Mouse (Mus musculus): ENCODE data around the gene Sipa1l3. TPM values are rescaled to one million over a fixed set of nuclear protein-coding genes. Genes with fewer than 3 reads are reported as not detected.

Gene Sipa1l3
- polyA plus RNA-seq, 1 experiment from 2014 or later, result 20.5 TPM

GRCm38 (mm10) chr7:29455591-29455990, 62.9 kb downstream of the Sipa1l3 start:
- WGBS, result 66% methylated on average over 6 of the region's 6 CpGs
- no peak for ATAC-seq (ENCODE audit: insufficient number of reproducible peaks, low FRiP score, low TSS enrichment, low read depth)
- H3K27ac ChIP-seq, result no peak overlapping the region

GRCm38 (mm10) chr7:29454965-29455364, 63.5 kb downstream of the Sipa1l3 start:
- ATAC-seq (ENCODE audit: insufficient number of reproducible peaks, low FRiP score, low TSS enrichment, low read depth), result no peak
- no peaks in the 10 kb centered on the region for H3K27me3 ChIP-seq
- no peak overlapping the region for H3K27ac ChIP-seq
- H3K4me2 ChIP-seq, result no peak overlapping the region
- no peaks in the 10 kb centered on the region for H3K36me3 ChIP-seq
- H3K9ac ChIP-seq, result no peak overlapping the region
- 74% methylated on average over 7 of the region's 7 CpGs for WGBS
- no peaks in the 10 kb centered on the region for H3K9me3 ChIP-seq
- H3K4me1 ChIP-seq, result peaks cover 53% of the 10 kb centered on the region
- H3K4me3 ChIP-seq, result no peak overlapping the region

More at GRCm38 (mm10) chr7:29455591-29455990, 62.9 kb downstream of the Sipa1l3 start:
- H3K4me2 ChIP-seq, result no peak overlapping the region
- H3K4me3 ChIP-seq, result no peak overlapping the region
- no peaks in the 10 kb centered on the region for H3K36me3 ChIP-seq
- H3K9me3 ChIP-seq, result no peaks in the 10 kb centered on the region
- peaks cover 50% of the 10 kb centered on the region for H3K4me1 ChIP-seq
- H3K9ac ChIP-seq, result no peak overlapping the region
- H3K27me3 ChIP-seq, result no peaks in the 10 kb centered on the region

- Histone ChIP-seq H3K27ac (peak overlapping the region; percentile 79), H3K36me3 (no peaks in the 10 kb centered on the region), H3K27me3 (no peaks in the 10 kb centered on the region), H3K4me1 (peaks cover 48% of the 10 kb centered on the region), H3K4me3 (0 out of 2 replicates have a peak overlapping the region, but pooled peaks have one; percentile 6), H3K9ac (no peak overlapping the region), H3K9me3 (no peaks in the 10 kb centered on the region), H3K4me2 (peak overlapping the region; percentile 34)
- WGBS, result 7% methylated on average over 18 of the region's 18 CpGs
- ATAC-seq (ENCODE audit: insufficient number of reproducible peaks, low FRiP score, low TSS enrichment, low read depth), result peak; percentile 73
These were observed 65.3 kb downstream of the Sipa1l3 start for GRCm38 (mm10) chr7:29452991-29453741.

GRCm38 (mm10) chr7:29452381-29452780, 66.1 kb downstream of the Sipa1l3 start:
- peak overlapping the region; percentile 79 for H3K27ac ChIP-seq
- H3K4me3 ChIP-seq, result no peak overlapping the region
- no peak overlapping the region for H3K9ac ChIP-seq
- no peak overlapping the region for H3K4me2 ChIP-seq
- no peaks in the 10 kb centered on the region for H3K27me3 ChIP-seq
- H3K4me1 ChIP-seq, result peaks cover 47% of the 10 kb centered on the region
- WGBS, result 82% methylated on average over 6 of the region's 6 CpGs
- no peaks in the 10 kb centered on the region for H3K36me3 ChIP-seq
- ATAC-seq (ENCODE audit: insufficient number of reproducible peaks, low FRiP score, low TSS enrichment, low read depth), result no peak
- H3K9me3 ChIP-seq, result no peaks in the 10 kb centered on the region

GRCm38 (mm10) chr7:29450175-29450574, 68.3 kb downstream of the Sipa1l3 start:
- H3K27ac ChIP-seq, result no peak overlapping the region
- no peak overlapping the region for H3K4me3 ChIP-seq
- H3K4me1 ChIP-seq, result peaks cover 50% of the 10 kb centered on the region
- ATAC-seq (ENCODE audit: insufficient number of reproducible peaks, low FRiP score, low TSS enrichment, low read depth), result no peak
- H3K4me2 ChIP-seq, result no peak overlapping the region
- H3K9me3 ChIP-seq, result no peaks in the 10 kb centered on the region
- no peak overlapping the region for H3K9ac ChIP-seq
- H3K27me3 ChIP-seq, result no peaks in the 10 kb centered on the region
- WGBS, result 39% methylated on average over 5 of the region's 5 CpGs
- H3K36me3 ChIP-seq, result no peaks in the 10 kb centered on the region

GRCm38 (mm10) chr7:29448830-29449229, 69.6 kb downstream of the Sipa1l3 start:
- no peaks in the 10 kb centered on the region for H3K27me3 ChIP-seq
- H3K9ac ChIP-seq, result no peak overlapping the region
- no peaks in the 10 kb centered on the region for H3K9me3 ChIP-seq
- H3K4me2 ChIP-seq, result no peak overlapping the region
- no peaks in the 10 kb centered on the region for H3K36me3 ChIP-seq
- no peak for ATAC-seq (ENCODE audit: insufficient number of reproducible peaks, low FRiP score, low TSS enrichment, low read depth)
- H3K4me3 ChIP-seq, result no peak overlapping the region
- peaks cover 55% of the 10 kb centered on the region for H3K4me1 ChIP-seq
- peak overlapping the region; percentile 6; the same call in 1 of the 2 replicates for H3K27ac ChIP-seq
- 86% methylated on average over 6 of the region's 6 CpGs for WGBS

- no peak overlapping the region for H3K4me2 ChIP-seq
- no peak overlapping the region for H3K4me3 ChIP-seq
- no peaks in the 10 kb centered on the region for H3K9me3 ChIP-seq
- ATAC-seq (ENCODE audit: insufficient number of reproducible peaks, low FRiP score, low TSS enrichment, low read depth), result no peak
- no peak overlapping the region for H3K27ac ChIP-seq
- H3K9ac ChIP-seq, result no peak overlapping the region
- H3K36me3 ChIP-seq, result no peaks in the 10 kb centered on the region
- peaks cover 42% of the 10 kb centered on the region for H3K4me1 ChIP-seq
- 83% methylated on average over 11 of the region's 11 CpGs for WGBS
- H3K27me3 ChIP-seq, result no peaks in the 10 kb centered on the region
These were observed 71.2 kb downstream of the Sipa1l3 start for GRCm38 (mm10) chr7:29447147-29447829.

GRCm38 (mm10) chr7:29446156-29446555, 72.3 kb downstream of the Sipa1l3 start:
- no peaks in the 10 kb centered on the region for H3K9me3 ChIP-seq
- H3K4me1 ChIP-seq, result peaks cover 35% of the 10 kb centered on the region
- 83% methylated on average over 4 of the region's 4 CpGs for WGBS
- ATAC-seq (ENCODE audit: insufficient number of reproducible peaks, low FRiP score, low TSS enrichment, low read depth), result no peak
- no peaks in the 10 kb centered on the region for H3K27me3 ChIP-seq
- no peak overlapping the region for H3K9ac ChIP-seq
- H3K36me3 ChIP-seq, result no peaks in the 10 kb centered on the region
- H3K27ac ChIP-seq, result no peak overlapping the region
- no peak overlapping the region for H3K4me3 ChIP-seq
- H3K4me2 ChIP-seq, result no peak overlapping the region

GRCm38 (mm10) chr7:29444527-29444926, 73.9 kb downstream of the Sipa1l3 start:
- peak overlapping the region; percentile 7; the same call in 1 of the 2 replicates for H3K27ac ChIP-seq
- H3K27me3 ChIP-seq, result no peaks in the 10 kb centered on the region
- H3K4me2 ChIP-seq, result no peak overlapping the region
- H3K4me1 ChIP-seq, result peaks cover 31% of the 10 kb centered on the region
- no peaks in the 10 kb centered on the region for H3K9me3 ChIP-seq
- H3K9ac ChIP-seq, result no peak overlapping the region
- no peak for ATAC-seq (ENCODE audit: insufficient number of reproducible peaks, low FRiP score, low TSS enrichment, low read depth)
- no peak overlapping the region for H3K4me3 ChIP-seq
- WGBS, result 57% methylated on average over 5 of the region's 5 CpGs
- no peaks in the 10 kb centered on the region for H3K36me3 ChIP-seq

- no peaks in the 10 kb centered on the region for H3K36me3 ChIP-seq
- H3K27me3 ChIP-seq, result no peaks in the 10 kb centered on the region
- peaks cover 31% of the 10 kb centered on the region for H3K4me1 ChIP-seq
- H3K9me3 ChIP-seq, result no peaks in the 10 kb centered on the region
- H3K9ac ChIP-seq, result no peak overlapping the region
- no peak overlapping the region for H3K4me3 ChIP-seq
- peak overlapping the region; percentile 7; the same call in 1 of the 2 replicates for H3K27ac ChIP-seq
- 57% methylated on average over 2 of the region's 2 CpGs for WGBS
- H3K4me2 ChIP-seq, result no peak overlapping the region
- ATAC-seq (ENCODE audit: insufficient number of reproducible peaks, low FRiP score, low TSS enrichment, low read depth), result no peak
These were observed 74.4 kb downstream of the Sipa1l3 start for GRCm38 (mm10) chr7:29444070-29444469.

GRCm38 (mm10) chr7:29441793-29442192, 76.6 kb downstream of the Sipa1l3 start:
- ATAC-seq (ENCODE audit: insufficient number of reproducible peaks, low FRiP score, low TSS enrichment, low read depth), result no peak
- Histone ChIP-seq H3K4me1 (peaks cover 39% of the 10 kb centered on the region), H3K9ac (no peak overlapping the region), H3K4me2 (no peak overlapping the region), H3K9me3 (no peaks in the 10 kb centered on the region), H3K4me3 (no peak overlapping the region), H3K27me3 (no peaks in the 10 kb centered on the region), H3K36me3 (no peaks in the 10 kb centered on the region), H3K27ac (no peak overlapping the region)
- 75% methylated on average over 9 of the region's 9 CpGs for WGBS

- no peaks in the 10 kb centered on the region for H3K27me3 ChIP-seq
- H3K36me3 ChIP-seq, result no peaks in the 10 kb centered on the region
- 64% methylated on average over 9 of the region's 9 CpGs for WGBS
- no peak overlapping the region for H3K4me3 ChIP-seq
- H3K9ac ChIP-seq, result no peak overlapping the region
- peaks cover 39% of the 10 kb centered on the region for H3K4me1 ChIP-seq
- no peak overlapping the region for H3K27ac ChIP-seq
- H3K4me2 ChIP-seq, result no peak overlapping the region
- no peak for ATAC-seq (ENCODE audit: insufficient number of reproducible peaks, low FRiP score, low TSS enrichment, low read depth)
- no peaks in the 10 kb centered on the region for H3K9me3 ChIP-seq
These were observed 77.3 kb downstream of the Sipa1l3 start for GRCm38 (mm10) chr7:29441151-29441550.
